In genomic region chr11:88107365-88107764, GRCm38 (mm10) we compare ENCODE assay signal across 13 mouse cellular contexts. TPM values are rescaled to one million over a fixed set of nuclear protein-coding genes. Genes with fewer than 3 reads are reported as not detected.
DNase-seq lines count a peak whose midpoint lies in the region; ATAC-seq lines count a peak whose summit lies in the region.
"Had no signal": no experiment of that assay in that cellular context is flagged by ENCODE, and none has a peak within 500 bp of the region (broad histone marks: within the 10 kb centered on the region; RNA-seq: fewer than 3 reads in every experiment).

No protein-coding gene starts in this region.

- intact Hi-C loops in heart, postnatal 10 days (cut with DNase I) = no loop called here

- peak overlapping the region; percentile 17; the same call in 1 of the 2 replicates for H3K9ac ChIP-seq in neural tube, embryonic 13.5 days
- H3K9ac ChIP-seq in midbrain, embryonic 13.5 days (replicated peaks) = no peak overlapping the region
- H3K9ac ChIP-seq: limb, embryonic 12.5 days had no signal

- no peak overlapping the region for H3K4me2 ChIP-seq in neural tube, embryonic 13.5 days
- H3K4me2 ChIP-seq in midbrain, embryonic 13.5 days (replicated peaks) = no peak overlapping the region
- H3K4me2 ChIP-seq: limb, embryonic 12.5 days; midbrain, embryonic 11.5 days had no signal

- WGBS in heart, embryonic 10.5 days = 51% methylated on average over 4 of the region's 4 CpGs
- 90% methylated on average over 4 of the region's 4 CpGs for WGBS in neural tube, embryonic 13.5 days
- 85% methylated on average over 4 of the region's 4 CpGs for WGBS in midbrain, embryonic 13.5 days

- H3K36me3 ChIP-seq in heart, embryonic 10.5 days = no peaks in the 10 kb centered on the region
- H3K36me3 ChIP-seq in neural tube, embryonic 13.5 days = no peaks in the 10 kb centered on the region
- no peaks in the 10 kb centered on the region for H3K36me3 ChIP-seq in midbrain, embryonic 13.5 days
- H3K36me3 ChIP-seq: limb, embryonic 12.5 days had no signal

- no peak overlapping the region for H3K4me3 ChIP-seq in heart, embryonic 10.5 days
- H3K4me3 ChIP-seq in neural tube, embryonic 13.5 days = no peak overlapping the region
- H3K4me3 ChIP-seq in midbrain, embryonic 13.5 days (replicated peaks) = no peak overlapping the region
- H3K4me3 ChIP-seq: limb, embryonic 12.5 days had no signal

- ATAC-seq in neural tube, embryonic 13.5 days (ENCODE audit: low read depth) = no peak
- peak; percentile 92 to 94 for ATAC-seq in hematopoietic stem cell, adult 5-6 weeks (replicated peaks in 1 of 2; ENCODE audit: insufficient read depth in 1 of 2, low FRiP score in 2 of 2, low TSS enrichment in 1 of 2, low read depth in 1 of 2, poor library complexity in 2 of 2, severe bottlenecking in 2 of 2)
- no peak for ATAC-seq in midbrain, embryonic 13.5 days

- DNase-seq in heart, embryonic 10.5 days (ENCODE audit: low spot score) = no peak
- no peak for DNase-seq in heart, postnatal 10 days
- DNase-seq in neural tube, embryonic 10.5 days (ENCODE audit: extremely low spot score, low spot score) = no peak
- DNase-seq in spleen, adult 18-20 months = peak; percentile 42 to 43
- no peak for DNase-seq in ovary, postnatal 36 days (ENCODE audit: low spot score)
- DNase-seq: adrenal gland, postnatal 10 days; cerebellum, postnatal 14 days had no signal

- H3K27ac ChIP-seq in heart, embryonic 10.5 days = peak overlapping the region; percentile 65
- no peak overlapping the region for H3K27ac ChIP-seq in neural tube, embryonic 13.5 days (replicated peaks)
- no peak overlapping the region for H3K27ac ChIP-seq in midbrain, embryonic 13.5 days
- H3K27ac ChIP-seq: kidney, postnatal 0 days; limb, embryonic 12.5 days had no signal

- H3K27me3 ChIP-seq in heart, embryonic 10.5 days (ENCODE audit: insufficient read depth, poor library complexity, severe bottlenecking) = no peaks in the 10 kb centered on the region
- H3K27me3 ChIP-seq in neural tube, embryonic 13.5 days = no peaks in the 10 kb centered on the region
- H3K27me3 ChIP-seq in midbrain, embryonic 13.5 days = no peaks in the 10 kb centered on the region
- H3K27me3 ChIP-seq: limb, embryonic 12.5 days had no signal

- H3K4me1 ChIP-seq in heart, embryonic 10.5 days = peaks cover 66% of the 10 kb centered on the region
- H3K4me1 ChIP-seq in neural tube, embryonic 13.5 days (replicated peaks) = peaks cover 57% of the 10 kb centered on the region
- peaks cover 41% of the 10 kb centered on the region for H3K4me1 ChIP-seq in midbrain, embryonic 13.5 days (replicated peaks)

- no peaks in the 10 kb centered on the region for H3K9me3 ChIP-seq in heart, embryonic 10.5 days
- H3K9me3 ChIP-seq in neural tube, embryonic 13.5 days = no peaks in the 10 kb centered on the region
- H3K9me3 ChIP-seq in midbrain, embryonic 13.5 days = no peaks in the 10 kb centered on the region
- H3K9me3 ChIP-seq: limb, embryonic 12.5 days had no signal

RNA-seq across cellular contexts. Expression of gene Cuedc1, which starts 9.5 kb away (rescaled TPM):
- 15.1 and 17.9 TPM in 2 replicates for polyA plus RNA-seq in heart, embryonic 10.5 days (2016; fragmentation: Nextera tagmentation; extraction: Ambion mirVana)
- total RNA-seq in heart, postnatal 10 days (2021) = 10 to 100 TPM; 45.6 to 48.4 TPM
- polyA plus RNA-seq in neural tube, embryonic 13.5 days (2015; fragmentation: Nextera tagmentation; extraction: Ambion mirVana) = 51.3 and 59.1 TPM in 2 replicates
- total RNA-seq in hematopoietic stem cell, adult 5-6 weeks (2017) = 7.4 and 9.5 TPM in 2 replicates
- polyA plus RNA-seq in midbrain, embryonic 13.5 days (2015; fragmentation: Nextera tagmentation; extraction: Ambion mirVana) = 40.6 and 46.1 TPM in 2 replicates

RNA-seq across cellular contexts. Expression of gene Vezf1, which starts 39.3 kb away (rescaled TPM):
- 24.2 and 34.1 TPM in 2 replicates for polyA plus RNA-seq in heart, embryonic 10.5 days (2016; fragmentation: Nextera tagmentation; extraction: Ambion mirVana)
- 10 to 100 TPM; 44.9 to 45.7 TPM for total RNA-seq in heart, postnatal 10 days (2021)
- polyA plus RNA-seq in neural tube, embryonic 13.5 days (2015; fragmentation: Nextera tagmentation; extraction: Ambion mirVana) = 53.9 and 62.8 TPM in 2 replicates
- total RNA-seq in hematopoietic stem cell, adult 5-6 weeks (2017) = 56.8 and 61.4 TPM in 2 replicates
- 67.2 and 70.1 TPM in 2 replicates for polyA plus RNA-seq in midbrain, embryonic 13.5 days (2015; fragmentation: Nextera tagmentation; extraction: Ambion mirVana)

Comparison
In these comparisons a context has a peak if more than half of its experiments do, and no peak if none do; other contexts are left out.
1. DNase-seq: peak in spleen, adult 18-20 months (2 of 2); none in heart, embryonic 10.5 days (single experiment), heart, postnatal 10 days (0 of 2), neural tube, embryonic 10.5 days (single experiment) and ovary, postnatal 36 days (single experiment).
2. ATAC-seq: peak in hematopoietic stem cell, adult 5-6 weeks (2 of 2); none in neural tube, embryonic 13.5 days (single experiment) and midbrain, embryonic 13.5 days (single experiment).